10 mouse cellular contexts compared by ENCODE assay signal in the genomic region with DNA sequence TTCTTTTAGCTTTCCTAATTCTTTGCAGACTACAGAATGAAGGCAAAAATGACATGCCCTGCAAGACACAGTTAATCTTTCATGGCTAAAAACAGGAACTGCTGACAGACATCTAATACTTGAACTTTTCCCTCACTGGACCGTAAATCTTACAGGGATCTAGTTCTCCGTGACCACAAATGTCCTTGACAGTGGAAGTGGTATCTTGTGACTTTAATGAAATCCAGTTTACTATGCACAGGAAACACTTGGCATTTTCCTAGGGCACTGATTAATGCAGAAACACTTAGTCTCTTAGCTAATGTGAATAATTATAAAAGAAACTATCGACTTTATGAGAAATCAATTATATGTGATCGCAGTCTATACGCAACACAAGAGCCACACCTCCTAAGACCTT.
"Had no signal": no experiment of that assay in that cellular context is flagged by ENCODE, and none has a peak within 500 bp of the region (broad histone marks: within the 10 kb centered on the region; RNA-seq: fewer than 3 reads in every experiment).

No protein-coding gene starts in this region.

- H3K9me3 ChIP-seq: limb, embryonic 15.5 days; liver, embryonic 12.5 days; megakaryocyte, embryonic 14.5 days; midbrain, embryonic 12.5 days had no signal

- DNase-seq: left cerebral cortex, postnatal 4 days; lung, embryonic 14.5 days; lung, postnatal 10 days; lung, postnatal 4 days; right cerebral cortex, postnatal 14 days; thymus, postnatal 36 days had no signal

- H3K27me3 ChIP-seq: limb, embryonic 15.5 days; liver, embryonic 12.5 days; midbrain, embryonic 12.5 days had no signal

- ATAC-seq: liver, embryonic 12.5 days had no signal

- H3K36me3 ChIP-seq: limb, embryonic 15.5 days; liver, embryonic 12.5 days; midbrain, embryonic 12.5 days had no signal

- H3K9ac ChIP-seq: limb, embryonic 15.5 days; liver, embryonic 12.5 days; lung, embryonic 14.5 days; midbrain, embryonic 12.5 days had no signal

- H3K4me2 ChIP-seq: limb, embryonic 15.5 days; liver, embryonic 12.5 days; lung, embryonic 14.5 days; midbrain, embryonic 12.5 days had no signal

- H3K4me3 ChIP-seq: limb, embryonic 15.5 days; liver, embryonic 12.5 days; megakaryocyte, embryonic 14.5 days; midbrain, embryonic 12.5 days had no signal

- H3K4me1 ChIP-seq: limb, embryonic 15.5 days; liver, embryonic 12.5 days; midbrain, embryonic 12.5 days had no signal

- H3K27ac ChIP-seq: limb, embryonic 15.5 days; liver, embryonic 12.5 days; midbrain, embryonic 12.5 days had no signal
